Comparison of ENCODE assay signal across 1 mouse cellular context in the genomic region with DNA sequence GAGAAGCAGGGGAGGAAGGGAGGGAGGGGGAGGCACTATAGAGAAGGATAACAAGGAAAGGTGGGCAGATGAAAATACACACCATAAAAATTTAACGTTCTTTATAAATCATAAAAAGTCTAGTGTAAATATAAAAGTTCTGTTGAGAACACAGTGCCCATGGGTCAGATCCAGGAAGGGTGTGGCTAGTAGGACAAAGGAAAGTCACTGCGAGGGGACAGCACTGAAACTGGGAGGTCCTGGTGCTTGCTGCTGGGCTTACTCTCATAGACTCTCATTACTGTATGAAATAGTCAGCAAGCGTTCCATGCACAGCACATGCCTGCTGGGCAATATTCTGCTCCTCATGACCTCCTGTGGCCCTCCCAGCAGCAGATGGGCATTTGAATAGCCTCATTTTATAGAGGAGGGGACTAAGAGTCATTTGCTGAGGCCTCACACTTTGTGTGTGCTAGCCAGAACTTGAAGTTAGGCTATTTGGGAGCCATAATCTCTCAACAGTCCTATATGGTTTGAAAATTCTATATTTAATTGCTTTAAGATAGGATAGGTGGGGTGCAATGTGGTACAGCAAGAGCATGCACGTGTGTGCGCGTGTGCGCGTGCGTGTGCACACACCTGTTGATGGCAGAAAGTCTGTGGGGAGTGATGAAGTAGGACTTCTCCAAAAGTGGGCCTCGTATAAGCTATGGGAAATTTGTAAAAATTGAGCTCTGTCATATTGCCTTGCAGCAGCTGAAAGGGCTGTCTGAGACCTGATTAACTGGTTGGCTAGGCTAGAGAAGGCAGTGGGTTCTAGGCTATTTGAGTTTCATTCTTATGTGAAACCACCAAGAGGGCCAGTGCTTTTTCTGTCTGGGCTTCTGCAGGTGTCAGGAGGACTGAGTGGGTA.
TF ChIP-seq lines count a peak whose summit lies in the region.

No protein-coding gene starts in this region.

TF ChIP-seq in CH12.LX, 34 proteins besides CTCF, POLR2A, EP300 and RAD21 (continued from another document):
- no peak; the same call in 1 of the 2 replicates for TF ChIP-seq MEF2A (IDR thresholded peaks at IDR 0.05; ENCODE audit: borderline replicate concordance, low read depth, low read length)
- no peak for TF ChIP-seq IRF4 (IDR thresholded peaks at IDR 0.05; ENCODE audit: low read depth, low read length)
- no peak; the same call in 1 of the 2 replicates for TF ChIP-seq MXI1 (IDR thresholded peaks at IDR 0.05; ENCODE audit: low read depth, low read length)
- TF ChIP-seq CHD2 (IDR thresholded peaks at IDR 0.05; ENCODE audit: low read length) = no peak
- TF ChIP-seq RCOR1 (conservative IDR thresholded peaks at IDR 0.05; ENCODE audit: low read depth, low read length) = no peak
- TF ChIP-seq SIN3A (IDR thresholded peaks at IDR 0.05; ENCODE audit: low read length) = peak; percentile 15; the same call in 1 of the 2 replicates
- peak; percentile 55 for TF ChIP-seq MAX (IDR thresholded peaks at IDR 0.05; ENCODE audit: low read length)
- no peak for TF ChIP-seq TBP (conservative IDR thresholded peaks at IDR 0.05; ENCODE audit: low read depth, low read length)
- no peak for TF ChIP-seq ZMIZ1 (IDR thresholded peaks at IDR 0.05; ENCODE audit: low read depth, low read length)
- TF ChIP-seq USF1 (IDR thresholded peaks at IDR 0.05; ENCODE audit: low read depth, low read length) = no peak
- 0 out of 2 replicates have a peak, but pooled peaks have one; percentile 11 for TF ChIP-seq TCF12 (IDR thresholded peaks at IDR 0.05; ENCODE audit: low read depth, low read length)
- no peak for TF ChIP-seq ZC3H11A (IDR thresholded peaks at IDR 0.05; ENCODE audit: low read depth, low read length)
- no peak; the same call in none of the 2 replicates for TF ChIP-seq ETS1 (conservative IDR thresholded peaks at IDR 0.05; ENCODE audit: low read depth, low read length)
- no peak for TF ChIP-seq JUN (IDR thresholded peaks at IDR 0.05; ENCODE audit: insufficient read depth, low read depth, low read length)
- TF ChIP-seq E2F4 (IDR thresholded peaks at IDR 0.05; ENCODE audit: insufficient replicate concordance, low read depth, low read length) = no peak
- TF ChIP-seq MAFK (IDR thresholded peaks at IDR 0.05; ENCODE audit: insufficient replicate concordance, low read length) = no peak
- no peak for TF ChIP-seq POLR2AphosphoS2 (IDR thresholded peaks at IDR 0.05; ENCODE audit: low read depth, low read length)
- TF ChIP-seq NELFE (IDR thresholded peaks at IDR 0.05; ENCODE audit: low read depth, low read length) = peak; percentile 45; the same call in 1 of the 2 replicates
- no peak for TF ChIP-seq USF2 (conservative IDR thresholded peaks at IDR 0.05; ENCODE audit: low read depth, low read length)
- no peak for TF ChIP-seq ZKSCAN1 (IDR thresholded peaks at IDR 0.05; ENCODE audit: borderline replicate concordance, low read depth, low read length)
- no peak for TF ChIP-seq ZNF384 (IDR thresholded peaks at IDR 0.05; ENCODE audit: low read depth, low read length)
- no peak for TF ChIP-seq UBTF (IDR thresholded peaks at IDR 0.05; ENCODE audit: low read depth, low read length)
- no peak for TF ChIP-seq ELF1 (IDR thresholded peaks at IDR 0.05; ENCODE audit: low read depth, low read length)
- TF ChIP-seq MAZ (IDR thresholded peaks at IDR 0.05; ENCODE audit: low read depth, low read length) = no peak
- TF ChIP-seq CHD1 (IDR thresholded peaks at IDR 0.05; ENCODE audit: low read depth, low read length) = no peak
- TF ChIP-seq SMC3 (IDR thresholded peaks at IDR 0.05; ENCODE audit: low read depth, low read length) = no peak
- TF ChIP-seq BHLHE40 (IDR thresholded peaks at IDR 0.05; ENCODE audit: low read depth, low read length) = peak; percentile 96
- TF ChIP-seq GABPA (IDR thresholded peaks at IDR 0.05; ENCODE audit: insufficient replicate concordance, low read depth, low read length) = no peak
- peak; percentile 73 for TF ChIP-seq NRF1 (IDR thresholded peaks at IDR 0.05; ENCODE audit: low read depth, low read length)
- TF ChIP-seq KAT2A (IDR thresholded peaks at IDR 0.05; ENCODE audit: insufficient replicate concordance, low read length) = no peak
- peak; percentile 54; the same call in 1 of the 2 replicates for TF ChIP-seq MYC (IDR thresholded peaks at IDR 0.05; ENCODE audit: low read depth, low read length)
- TF ChIP-seq PAX5 (IDR thresholded peaks at IDR 0.05; ENCODE audit: low read length) = no peak
